Mouse (Mus musculus): Measurements from ENCODE around the gene Alg9. TPM values are rescaled to one million over a fixed set of nuclear protein-coding genes. Genes with fewer than 3 reads are reported as not detected.

The Alg9 gene
- polyA plus RNA-seq, 1 experiment from 2014 or later, result 19.8 TPM

DNA sequence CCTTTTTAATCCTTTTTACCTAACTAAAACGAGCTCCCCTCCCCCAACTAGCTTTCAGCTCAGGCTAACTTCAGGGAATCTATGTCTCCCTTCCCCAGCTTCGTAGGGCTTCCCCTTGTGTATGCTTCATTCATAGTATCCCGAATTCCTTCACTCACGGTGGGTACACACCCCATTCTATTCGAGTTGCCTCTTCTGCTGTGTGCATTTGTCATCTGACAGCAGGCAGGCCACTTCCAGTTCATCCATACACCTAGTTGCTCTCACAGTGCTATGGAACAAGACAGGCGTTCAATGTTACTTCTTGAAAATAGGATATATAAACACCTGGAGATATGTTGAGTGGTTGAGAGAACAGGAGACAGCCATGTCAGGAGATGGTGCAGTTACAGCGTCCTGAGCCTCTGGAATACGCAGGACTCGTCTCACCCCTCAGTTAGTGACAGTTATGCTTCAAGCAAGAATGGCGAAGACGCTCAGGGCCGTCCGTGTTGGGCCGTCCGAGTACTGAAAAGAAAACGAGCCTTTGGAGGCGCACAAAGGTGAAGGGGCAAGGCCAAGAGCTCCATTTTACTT, 7.2 kb upstream of the Alg9 start:
- WGBS, result 2% methylated on average over 17 of the region's 17 CpGs
- peak; percentile 41 for ATAC-seq (ENCODE audit: low FRiP score, low TSS enrichment)
- Histone ChIP-seq H3K36me3 (ENCODE audit: control insufficient read depth, insufficient read depth, low read length) (0 out of 2 replicates have a peak, but pooled peaks cover 8% of the 10 kb centered on the region), H3K4me3 (ENCODE audit: low read depth, low read length) (peak overlapping the region; percentile 58), H3K9me3 (ENCODE audit: control insufficient read depth, low read length) (no peaks in the 10 kb centered on the region), H3K9ac (ENCODE audit: low read length) (peak overlapping the region; percentile 68), H3K4me1 (replicated peaks; ENCODE audit: control insufficient read depth, insufficient read depth) (peaks cover 3% of the 10 kb centered on the region), H3K27ac (replicated peaks) (peak overlapping the region; percentile 94), H3K4me2 (replicated peaks; ENCODE audit: low read depth) (peak overlapping the region; percentile 63), H3K27me3 (ENCODE audit: control insufficient read depth, insufficient read depth, low read length) (no peaks in the 10 kb centered on the region)
- DNase-seq (ENCODE audit: low spot score), result peak; percentile 19
- no peak for TF ChIP-seq CTCF (IDR thresholded peaks at IDR 0.05; ENCODE audit: low read depth)
- TF ChIP-seq EP300 (optimal IDR thresholded peaks at IDR 0.05), result no peak

DNA sequence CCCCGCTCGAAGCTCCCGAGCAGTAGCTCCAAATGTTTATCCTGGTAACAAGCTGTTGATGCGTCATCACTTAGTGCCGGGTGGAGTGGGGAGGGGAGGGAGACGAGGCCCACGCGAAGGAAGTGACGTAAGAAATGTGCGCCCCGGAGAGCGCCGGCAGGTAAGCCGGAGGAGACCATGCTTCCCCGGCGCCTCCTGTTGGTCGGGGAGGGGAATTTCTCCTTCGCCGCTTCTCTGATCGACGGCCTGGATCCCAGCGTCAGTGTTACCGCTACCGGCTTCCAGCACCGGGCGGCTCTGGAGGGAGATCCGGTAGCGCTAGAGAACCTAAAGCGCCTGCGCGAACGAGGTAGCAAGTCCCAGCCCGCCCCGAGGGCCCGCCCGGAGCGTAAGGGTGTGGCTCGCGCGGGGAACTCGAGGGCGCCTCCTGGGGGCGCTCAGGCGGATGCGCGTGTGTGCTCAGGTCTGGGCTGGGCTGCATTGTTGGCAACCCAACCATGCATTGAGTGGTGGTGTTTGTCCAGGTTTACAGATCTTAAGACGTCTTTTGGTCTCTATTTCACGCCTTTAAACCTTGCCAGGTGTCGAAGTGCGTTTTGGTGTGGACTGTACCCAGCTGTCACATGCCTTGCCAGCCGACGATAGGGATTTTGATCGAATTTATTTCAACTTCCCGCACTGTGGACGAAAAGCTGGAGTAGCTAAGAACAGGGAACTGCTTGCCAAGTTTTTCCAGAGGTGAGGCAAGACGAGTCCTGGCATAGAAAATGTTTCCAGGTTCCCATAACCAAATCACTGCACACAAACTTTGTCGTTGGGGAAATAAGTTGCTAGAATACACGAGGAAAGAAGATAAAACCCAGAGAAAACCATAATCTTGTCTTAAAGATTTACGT, 6.5 kb upstream of the Alg9 start, which contains the start of gene Fdxacb1:
Fdxacb1 (plus strand) TSS at position 130 of the 896 bp plus-strand sequence.
- peak within 1 kb of the TSS; percentile 63 for H3K4me2 ChIP-seq (replicated peaks; ENCODE audit: low read depth)
- DNase-seq (ENCODE audit: low spot score), result peak; percentile 99
- H3K36me3 ChIP-seq (ENCODE audit: control insufficient read depth, insufficient read depth, low read length), result 0 out of 2 replicates have a peak, but pooled peaks cover 7% of the 10 kb centered on the region
- H3K9me3 ChIP-seq (ENCODE audit: control insufficient read depth, low read length), result no peaks in the 10 kb centered on the region
- H3K9ac ChIP-seq (ENCODE audit: low read length), result peak within 1 kb of the TSS; percentile 68
- no peaks in the 10 kb centered on the region for H3K27me3 ChIP-seq (ENCODE audit: control insufficient read depth, insufficient read depth, low read length)
- TF ChIP-seq EP300 (optimal IDR thresholded peaks at IDR 0.05), result peak; percentile 92
- peak; percentile 84 for TF ChIP-seq CTCF (IDR thresholded peaks at IDR 0.05; ENCODE audit: low read depth)
- H3K27ac ChIP-seq (replicated peaks), result peak within 1 kb of the TSS; percentile 94
- peak within 1 kb of the TSS; percentile 58 for H3K4me3 ChIP-seq (ENCODE audit: low read depth, low read length)
- ATAC-seq (ENCODE audit: low FRiP score, low TSS enrichment), result peak; percentile 98
- WGBS, result 2% methylated on average over 56 of the region's 59 CpGs
- H3K4me1 ChIP-seq (replicated peaks; ENCODE audit: control insufficient read depth, insufficient read depth), result peaks cover 3% of the 10 kb centered on the region

DNA sequence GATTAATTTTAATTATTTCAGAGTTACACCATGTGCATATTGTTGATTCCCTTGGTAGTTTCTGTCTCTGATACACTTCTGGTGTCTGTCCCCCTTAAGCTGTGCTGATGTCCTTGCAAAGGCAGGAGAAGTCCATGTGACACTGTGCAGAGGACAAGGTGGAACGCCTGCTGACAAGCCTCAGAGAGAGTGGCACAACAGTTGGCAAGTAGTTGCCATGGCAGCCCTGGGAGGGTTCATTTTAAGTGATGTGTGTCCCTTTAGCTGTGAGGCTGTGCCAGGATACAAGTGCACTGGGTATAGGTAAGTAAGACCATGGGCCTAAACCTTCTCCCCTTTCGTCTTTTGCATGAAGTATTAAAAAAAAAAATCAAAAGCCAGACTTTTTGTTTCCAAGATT, 4.8 kb upstream of the Alg9 start:
- no peak for ATAC-seq (ENCODE audit: low FRiP score, low TSS enrichment)

DNA sequence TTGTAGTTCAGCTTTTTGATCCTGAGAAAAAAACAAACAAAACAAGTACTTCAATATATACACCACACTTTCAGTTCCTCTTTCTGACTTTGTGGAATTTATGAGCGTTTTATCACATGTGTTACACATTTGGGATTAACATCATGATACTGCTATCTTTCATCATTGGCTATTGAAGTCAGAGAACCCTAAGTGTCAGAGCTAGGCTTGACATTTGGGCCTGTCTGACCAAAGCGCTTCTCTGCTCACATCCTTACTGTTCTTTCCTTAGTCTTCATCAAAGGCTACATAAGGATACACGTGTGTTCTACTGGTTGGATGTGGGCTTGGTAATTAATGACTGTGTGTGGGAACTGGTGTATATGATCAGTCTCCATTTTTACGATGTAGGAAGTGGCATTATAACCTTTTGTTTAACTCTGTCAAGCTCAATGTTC, 775 bp upstream of the Alg9 start:
- no peak for DNase-seq (ENCODE audit: low spot score)
- peaks cover 4% of the 10 kb centered on the region for H3K4me1 ChIP-seq (replicated peaks; ENCODE audit: control insufficient read depth, insufficient read depth)
- no peak overlapping the region for H3K27ac ChIP-seq (replicated peaks)
- H3K9me3 ChIP-seq (ENCODE audit: control insufficient read depth, low read length), result no peaks in the 10 kb centered on the region
- TF ChIP-seq CTCF (IDR thresholded peaks at IDR 0.05; ENCODE audit: low read depth) (no peak), EP300 (optimal IDR thresholded peaks at IDR 0.05) (no peak)
- H3K27me3 ChIP-seq (ENCODE audit: control insufficient read depth, insufficient read depth, low read length), result no peaks in the 10 kb centered on the region
- no peak overlapping the region for H3K9ac ChIP-seq (ENCODE audit: low read length)
- ATAC-seq (ENCODE audit: low FRiP score, low TSS enrichment), result no peak
- no peak overlapping the region for H3K4me3 ChIP-seq (ENCODE audit: low read depth, low read length)
- WGBS, result 61% methylated on average over 4 of the region's 4 CpGs
- 0 out of 2 replicates have a peak, but pooled peaks cover 3% of the 10 kb centered on the region for H3K36me3 ChIP-seq (ENCODE audit: control insufficient read depth, insufficient read depth, low read length)
- peak overlapping the region; percentile 97; the same call in 1 of the 2 replicates for H3K4me2 ChIP-seq (replicated peaks; ENCODE audit: low read depth)

More for the DNA sequence above, 4.8 kb upstream of the Alg9 start:
- Histone ChIP-seq H3K27me3 (ENCODE audit: control insufficient read depth, insufficient read depth, low read length) (no peaks in the 10 kb centered on the region), H3K9ac (ENCODE audit: low read length) (no peak overlapping the region), H3K27ac (replicated peaks) (no peak overlapping the region), H3K4me3 (ENCODE audit: low read depth, low read length) (no peak overlapping the region), H3K36me3 (ENCODE audit: control insufficient read depth, insufficient read depth, low read length) (0 out of 2 replicates have a peak, but pooled peaks cover 3% of the 10 kb centered on the region), H3K9me3 (ENCODE audit: control insufficient read depth, low read length) (no peaks in the 10 kb centered on the region), H3K4me1 (replicated peaks; ENCODE audit: control insufficient read depth, insufficient read depth) (peaks cover 3% of the 10 kb centered on the region), H3K4me2 (replicated peaks; ENCODE audit: low read depth) (no peak overlapping the region)
- WGBS, result 78% methylated on average over 2 of the region's 2 CpGs
- no peak for TF ChIP-seq EP300 (optimal IDR thresholded peaks at IDR 0.05)
- TF ChIP-seq CTCF (IDR thresholded peaks at IDR 0.05; ENCODE audit: low read depth), result no peak
- DNase-seq (ENCODE audit: low spot score), result no peak

DNA sequence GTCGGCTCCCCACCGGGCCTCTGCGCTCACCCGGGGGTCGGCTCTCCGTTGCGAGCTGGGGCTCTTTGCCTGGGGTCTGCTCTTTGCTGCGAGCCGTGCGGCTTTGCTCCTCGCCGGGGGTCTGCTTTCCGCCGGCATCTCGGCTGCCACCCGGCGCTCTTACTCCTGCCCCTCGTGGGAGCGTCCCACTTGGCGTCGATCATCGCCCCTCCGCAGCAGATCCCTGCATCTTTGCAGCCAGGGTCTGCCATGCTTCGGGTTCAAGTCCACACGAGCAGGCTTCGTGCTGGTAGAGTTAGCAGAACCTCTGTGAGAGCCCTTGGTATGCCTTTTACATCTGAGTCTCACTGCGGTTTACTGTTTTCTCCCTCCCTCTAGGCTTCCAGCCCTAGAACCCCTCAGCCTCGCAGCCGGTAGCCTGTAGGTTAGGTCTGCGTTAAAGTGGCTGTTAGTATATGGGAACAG, 875 bp downstream of the Alg9 start:
- peak overlapping the region; percentile 92 for H3K27ac ChIP-seq (replicated peaks)
- H3K27me3 ChIP-seq (ENCODE audit: control insufficient read depth, insufficient read depth, low read length), result no peaks in the 10 kb centered on the region
- H3K9ac ChIP-seq (ENCODE audit: low read length), result peak overlapping the region; percentile 97
- H3K9me3 ChIP-seq (ENCODE audit: control insufficient read depth, low read length), result no peaks in the 10 kb centered on the region
- DNase-seq (ENCODE audit: low spot score) (no peak), ATAC-seq (ENCODE audit: low FRiP score, low TSS enrichment) (peak; percentile 43)
- peak overlapping the region; percentile 97 for H3K4me2 ChIP-seq (replicated peaks; ENCODE audit: low read depth)
- TF ChIP-seq CTCF (IDR thresholded peaks at IDR 0.05; ENCODE audit: low read depth) (no peak), EP300 (optimal IDR thresholded peaks at IDR 0.05) (no peak)
- H3K4me1 ChIP-seq (replicated peaks; ENCODE audit: control insufficient read depth, insufficient read depth), result peaks cover 2% of the 10 kb centered on the region; the same call in 1 of the 2 replicates
- WGBS, result 0% methylated on average over 30 of the region's 30 CpGs
- 0 out of 2 replicates have a peak, but pooled peaks cover 3% of the 10 kb centered on the region for H3K36me3 ChIP-seq (ENCODE audit: control insufficient read depth, insufficient read depth, low read length)
- peak overlapping the region; percentile 95 for H3K4me3 ChIP-seq (ENCODE audit: low read depth, low read length)
